Mouse (Mus musculus) retina, embryonic 14.5 days (tissue): ENCODE data around the gene Usp48.
"Not testable (repeated sequence)": the region's sequence is repeated elsewhere in the genome, so short reads cannot be mapped to it uniquely, and the experiment has no call there.

Experiments used
- DNase-seq: peaks from one replicate; pipeline ENCODE4 v3.0.0-alpha.2; 2015; ENCODE audit warnings: low spot score

The Usp48 gene

GRCm38 (mm10) chr4:137593601-137594495, at the start of gene Usp48:
Gene Usp48, plus strand, starts transcription at chr4:137593755.
- DNase-seq: peak; percentile 100

- no peak for DNase-seq
Observed at GRCm38 (mm10) chr4:137545568-137545967, 48.0 kb upstream of the Usp48 start.

DNA sequence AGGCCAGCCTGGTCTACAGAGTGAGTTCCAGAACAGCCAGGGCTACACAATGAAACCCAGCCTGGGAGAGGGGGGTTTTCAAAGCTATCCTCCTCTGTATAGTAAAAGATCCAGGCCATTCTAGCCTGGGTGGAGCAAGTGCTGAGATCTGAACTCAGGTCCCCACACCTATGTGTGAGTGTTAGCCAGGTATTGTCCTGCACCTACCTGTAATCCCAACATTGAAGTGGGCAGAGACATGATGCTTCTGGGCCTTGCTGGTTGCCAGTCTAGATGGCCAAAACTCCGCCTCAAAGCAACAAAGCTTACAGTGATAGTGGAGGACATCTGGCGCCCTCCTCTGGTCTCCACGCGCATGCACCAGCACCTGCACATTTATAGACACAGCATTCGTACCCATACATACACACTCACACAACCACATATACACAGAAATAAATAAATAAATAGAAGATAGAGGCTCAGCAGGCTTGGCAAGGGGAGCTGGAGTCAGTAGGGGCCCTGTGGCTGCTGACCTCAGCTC, 47.5 kb upstream of the Usp48 start:
- DNase-seq: peak; percentile 77

- no peak for DNase-seq
Observed at GRCm38 (mm10) chr4:137553466-137553865, 40.1 kb upstream of the Usp48 start.

DNA sequence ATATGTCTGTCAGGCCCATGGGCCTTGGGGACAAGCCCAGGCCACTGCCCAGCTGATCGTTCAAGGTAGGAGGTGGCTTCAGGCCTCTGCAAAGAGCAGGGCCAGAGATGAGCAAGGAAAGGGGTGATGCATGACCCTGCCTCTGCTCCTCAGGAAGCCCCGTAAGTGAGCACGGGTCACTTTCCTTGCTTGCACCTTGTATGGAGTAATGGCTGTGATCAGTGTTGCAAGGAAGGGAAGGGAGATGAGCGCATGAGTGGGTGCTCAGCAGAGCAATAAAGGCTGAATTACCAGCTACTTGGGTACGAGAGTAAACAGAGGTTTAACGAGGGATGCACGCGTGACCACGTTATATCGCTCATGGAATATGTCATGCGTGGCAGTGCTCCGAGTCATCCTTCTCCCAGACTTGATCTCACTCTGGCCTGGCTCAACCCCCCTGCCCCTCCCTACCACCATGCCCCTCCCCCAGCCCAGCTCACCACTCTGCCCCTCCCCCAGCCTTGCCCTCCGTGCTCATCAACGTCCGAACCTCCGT, 36.8 kb upstream of the Usp48 start:
- no peak for DNase-seq

DNA sequence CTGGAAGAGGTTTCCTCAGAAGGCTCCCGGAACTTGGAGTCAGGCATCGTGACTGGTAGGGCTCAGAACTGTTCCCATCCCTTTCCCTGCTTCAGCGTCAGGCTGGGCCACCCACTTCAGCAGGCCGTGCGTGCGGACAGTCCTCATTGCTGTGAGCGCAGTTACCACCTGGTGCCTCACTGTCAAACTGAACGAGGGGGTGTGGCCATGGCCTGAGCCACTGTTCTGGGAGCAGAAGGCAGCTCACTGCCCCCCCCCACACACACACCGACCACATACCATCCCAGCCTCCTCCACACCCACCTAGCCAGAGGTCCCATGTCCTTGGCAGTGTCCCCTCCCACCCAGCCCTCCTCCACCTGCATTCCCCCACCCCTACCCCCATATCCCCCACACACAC, 23.7 kb upstream of the Usp48 start:
- DNase-seq: no peak

DNA sequence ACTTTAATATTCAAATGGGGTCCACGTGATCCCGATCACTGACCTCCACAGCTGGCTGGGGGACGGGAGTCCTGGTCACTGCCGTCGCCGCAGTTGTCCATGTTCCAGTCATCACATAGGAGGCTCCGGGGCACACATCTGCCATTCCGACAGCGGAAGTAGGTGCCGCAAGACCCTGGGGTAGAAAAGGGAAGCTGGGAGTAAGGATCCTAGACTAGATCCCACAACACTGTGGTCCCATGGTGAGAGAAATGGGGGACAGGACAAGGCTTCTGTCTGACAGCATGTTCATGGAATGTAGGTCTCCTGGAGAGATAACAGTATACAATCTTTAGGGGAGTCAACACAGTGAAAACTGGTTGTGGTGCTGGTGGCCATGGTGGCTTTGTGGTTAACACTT, 19.1 kb upstream of the Usp48 start, which contains the start of gene Ldlrad2:
TSS of gene Ldlrad2 (minus strand) at position 101 of the 400 bp plus-strand sequence.
- no peak for DNase-seq

GRCm38 (mm10) chr4:137577486-137577885, 16.1 kb upstream of the Usp48 start:
- no peak for DNase-seq

GRCm38 (mm10) chr4:137578181-137578845, 15.2 kb upstream of the Usp48 start:
- DNase-seq: peak; percentile 83

DNA sequence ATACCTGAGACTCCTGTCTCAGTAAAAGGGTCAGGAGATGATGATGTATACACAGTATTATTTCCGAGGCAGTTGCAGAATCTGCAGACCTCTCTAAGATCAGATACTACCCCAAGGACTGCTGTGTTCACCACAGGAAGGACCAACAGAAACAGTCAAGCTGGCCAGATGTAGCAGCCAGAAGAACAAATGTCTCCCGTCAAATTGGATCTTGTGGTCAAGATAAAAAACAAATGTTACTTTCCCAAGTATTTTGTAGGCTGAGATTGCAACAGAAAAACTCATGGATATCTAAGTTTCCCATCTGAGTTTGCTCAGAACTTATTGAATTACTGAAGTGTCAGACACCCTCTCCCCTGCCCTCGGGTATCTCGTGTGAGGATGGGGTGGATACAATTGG, 13.8 kb upstream of the Usp48 start:
- DNase-seq: no peak

- no peak for DNase-seq
Observed at GRCm38 (mm10) chr4:137580299-137580698, 13.3 kb upstream of the Usp48 start.

- peak; percentile 65 for DNase-seq
Observed at GRCm38 (mm10) chr4:137581815-137582214, 11.7 kb upstream of the Usp48 start.

- not testable (repeated sequence) for DNase-seq
Observed at GRCm38 (mm10) chr4:137589095-137589494, 4.5 kb upstream of the Usp48 start.

GRCm38 (mm10) chr4:137589586-137589985, 4.0 kb upstream of the Usp48 start:
- DNase-seq: no peak

- no peak for DNase-seq
Observed at GRCm38 (mm10) chr4:137590961-137591360, 2.6 kb upstream of the Usp48 start.

GRCm38 (mm10) chr4:137594496-137595270, 1.1 kb downstream of the Usp48 start:
- peak; percentile 56 for DNase-seq

DNA sequence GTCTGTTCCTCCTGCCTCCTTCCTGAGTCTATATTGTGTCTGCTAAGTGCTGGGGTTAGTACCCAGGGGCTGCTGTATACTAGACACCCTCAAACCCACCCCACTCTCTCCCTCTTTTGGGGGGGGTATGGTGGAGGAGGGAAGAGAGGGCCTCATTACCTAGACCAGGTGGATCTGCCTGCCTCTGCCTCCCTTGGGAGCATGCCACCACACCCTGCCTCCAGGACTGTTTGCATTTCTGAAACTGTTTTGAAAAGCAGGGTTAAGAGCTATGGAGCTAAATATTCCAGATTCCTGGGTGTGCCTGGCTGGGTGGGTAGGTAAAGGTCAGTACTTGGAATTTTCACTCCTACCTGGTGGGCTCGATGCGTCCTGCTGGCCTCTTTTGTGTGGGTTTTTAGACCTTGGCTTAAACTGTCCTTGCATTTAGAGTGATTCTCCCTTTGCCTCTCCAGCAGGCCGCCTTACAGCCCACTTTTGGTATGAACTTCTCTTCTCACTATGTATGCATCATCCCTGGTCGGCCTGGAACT, 3.6 kb downstream of the Usp48 start:
- DNase-seq: no peak

GRCm38 (mm10) chr4:137598577-137598976, 5.0 kb downstream of the Usp48 start:
- no peak for DNase-seq

DNA sequence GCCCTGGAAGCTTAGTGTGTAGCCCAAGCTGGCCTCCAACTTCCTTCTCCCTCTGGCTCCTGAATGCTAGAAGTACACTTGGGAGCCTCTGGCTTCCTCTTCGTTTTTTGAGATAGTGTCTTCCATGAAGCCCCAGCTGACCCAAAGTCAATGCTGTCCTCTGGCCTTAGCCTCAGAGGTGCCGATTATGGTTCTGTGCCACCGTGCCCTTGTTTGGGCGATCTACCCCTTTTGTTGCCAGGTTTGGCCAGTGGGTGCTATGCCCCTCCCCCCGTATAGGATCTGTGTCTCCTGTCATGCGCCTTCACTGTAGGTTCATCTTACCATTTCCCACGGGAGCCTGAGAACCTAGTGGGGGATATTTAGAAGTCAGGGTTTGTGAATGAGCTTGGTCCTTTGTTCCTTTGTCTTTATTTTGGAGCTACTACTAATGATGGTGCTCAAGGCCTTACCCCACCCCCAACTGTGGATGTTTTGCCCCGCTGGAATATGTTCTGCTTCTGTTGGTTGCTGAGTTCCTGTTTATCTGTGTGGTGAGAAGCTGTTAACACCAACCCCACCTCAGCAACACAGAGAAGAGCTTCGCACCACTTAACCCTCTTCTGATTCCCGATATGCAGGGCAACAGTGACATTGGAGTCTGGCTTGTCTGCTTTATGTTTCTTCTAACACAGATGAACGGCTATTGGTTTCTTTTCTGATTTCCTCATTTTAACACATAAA, 10.1 kb downstream of the Usp48 start:
- DNase-seq: no peak

DNA sequence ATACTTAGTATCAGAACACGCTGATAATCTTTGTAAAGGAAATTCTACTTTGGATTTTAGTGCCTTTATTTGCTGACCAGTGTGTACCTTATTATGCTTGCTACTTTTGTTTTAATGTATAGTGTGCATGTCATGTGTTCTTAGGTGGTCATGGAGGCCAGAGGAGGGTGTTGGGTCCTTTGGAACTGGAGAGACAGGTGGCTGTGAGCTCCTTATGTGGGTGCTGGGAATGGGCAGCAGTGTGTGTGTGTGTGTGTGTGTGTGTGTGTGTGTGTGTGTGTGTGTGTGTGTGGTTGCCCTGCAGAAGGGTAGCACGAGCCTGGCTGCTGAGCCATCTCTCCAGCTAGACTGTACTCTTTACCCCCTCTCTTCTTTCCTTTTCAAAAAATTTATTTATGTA, 13.5 kb downstream of the Usp48 start:
- DNase-seq: no peak

GRCm38 (mm10) chr4:137609281-137609680, 15.7 kb downstream of the Usp48 start:
- DNase-seq: no peak
